Mouse (Mus musculus) induced T-regulatory cell, adult 2 months (primary cell): Measurements from ENCODE around the gene Cxcl3.

Source experiments
- DNase-seq: peaks from one replicate; pipeline ENCODE4 v3.0.0-alpha.2; 2012; ENCODE audit warnings: low read depth

Gene Cxcl3

GRCm38 (mm10) chr5:90785659-90786588, at the start of gene Cxcl3:
Cxcl3 (plus strand) TSS chr5:90786103.
- DNase-seq, result peak; percentile 24

GRCm38 (mm10) chr5:90742029-90742428, 43.9 kb upstream of the Cxcl3 start:
- DNase-seq, result peak; percentile 31

GRCm38 (mm10) chr5:90753934-90754333, 32.0 kb upstream of the Cxcl3 start:
- no peak for DNase-seq

GRCm38 (mm10) chr5:90758020-90758605, 27.8 kb upstream of the Cxcl3 start:
- DNase-seq, result no peak

- no peak for DNase-seq
These were observed 26.5 kb upstream of the Cxcl3 start, which contains the start of gene Cxcl5 for GRCm38 (mm10) chr5:90759077-90760065. Cxcl5 (plus strand) TSS chr5:90759360.

- DNase-seq, result no peak
These were observed 25.6 kb upstream of the Cxcl3 start for GRCm38 (mm10) chr5:90760303-90760702.

GRCm38 (mm10) chr5:90760844-90761243, 25.1 kb upstream of the Cxcl3 start:
- no peak for DNase-seq

GRCm38 (mm10) chr5:90761834-90762233, 24.1 kb upstream of the Cxcl3 start:
- no peak for DNase-seq

- no peak for DNase-seq
These were observed 21.8 kb upstream of the Cxcl3 start for GRCm38 (mm10) chr5:90763912-90764665.

GRCm38 (mm10) chr5:90765821-90766606, 19.9 kb upstream of the Cxcl3 start:
- no peak for DNase-seq

GRCm38 (mm10) chr5:90768218-90768617, 17.7 kb upstream of the Cxcl3 start, which contains the start of gene Ppbp:
Ppbp (plus strand) TSS chr5:90768518.
- no peak for DNase-seq

- DNase-seq, result no peak
These were observed 14.5 kb upstream of the Cxcl3 start for GRCm38 (mm10) chr5:90771369-90771768.

GRCm38 (mm10) chr5:90771880-90772653, 13.8 kb upstream of the Cxcl3 start, which contains the start of gene Pf4:
Pf4 (plus strand) TSS chr5:90772435.
- DNase-seq, result no peak

- no peak for DNase-seq
These were observed 10.3 kb upstream of the Cxcl3 start for GRCm38 (mm10) chr5:90775562-90775961.

GRCm38 (mm10) chr5:90777621-90778020, 8.3 kb upstream of the Cxcl3 start:
- DNase-seq, result no peak

GRCm38 (mm10) chr5:90778856-90779255, 7.0 kb upstream of the Cxcl3 start:
- DNase-seq, result no peak

- no peak for DNase-seq
These were observed 2.2 kb upstream of the Cxcl3 start for GRCm38 (mm10) chr5:90783697-90784096.

- peak; percentile 1 for DNase-seq
These were observed 2.2 kb downstream of the Cxcl3 start for GRCm38 (mm10) chr5:90788114-90788513.

- DNase-seq, result no peak
These were observed 3.6 kb downstream of the Cxcl3 start for GRCm38 (mm10) chr5:90789306-90790073.
